Mouse (Mus musculus) midbrain, embryonic 10.5 days (tissue): ENCODE measurements at regions not wholly inside any gene's neighbourhood (a gene's known extent, or its start where the extent isn't known, plus 50 kb on each side); places are given as distances from the start of the nearest gene placed in this dataset.

Experiments
- DNase-seq: peaks from one replicate; pipeline ENCODE4 v3.0.0-alpha.2; 2017; ENCODE audit warnings: low spot score
- H3K27ac ChIP-seq: fragments of 300-500 bp; sonication (generic); replicated peaks from 2 replicates; pipeline ENCODE4 v1.5.1; 2016; ENCODE audit warnings: mild to moderate bottlenecking
- H3K27me3 ChIP-seq: fragments of 300-500 bp; sonication (generic); 2 replicates; pipeline ENCODE4 v1.6.1; 2016; ENCODE audit warnings: low read depth, mild to moderate bottlenecking; ENCODE audit not compliant: poor library complexity, severe bottlenecking
- H3K36me3 ChIP-seq: fragments of 300-500 bp; sonication (generic); 2 replicates; pipeline ENCODE4 v1.6.1; 2016; ENCODE audit warnings: mild to moderate bottlenecking, moderate library complexity
- H3K4me1 ChIP-seq: fragments of 300-500 bp; sonication (generic); 2 replicates; pipeline ENCODE4 v1.6.1; 2016
- H3K4me3 ChIP-seq: fragments of 300-500 bp; sonication (generic); 2 replicates; pipeline ENCODE4 v1.5.1; 2016; ENCODE audit warnings: mild to moderate bottlenecking, moderate library complexity
- H3K9me3 ChIP-seq: fragments of 300-500 bp; sonication (generic); replicated peaks from 2 replicates; pipeline ENCODE4 v1.6.1; 2016; ENCODE audit warnings: mild to moderate bottlenecking
- WGBS: fragments of 180-500 bp; shearing (Covaris S2); methylation state at CpG from one replicate; pipeline ENCODE4 v1.1.7; 2016; 5-methylcytosine and 5-hydroxymethylcytosine counted together

GRCm38 (mm10) chr15:36427334-36427733 is 580.2 kb downstream of the Zfp706 start:
- Histone ChIP-seq H3K4me1 (peaks cover 21% of the 10 kb centered on the region), H3K4me3 (no peak overlapping the region), H3K27me3 (no peaks in the 10 kb centered on the region), H3K36me3 (no peaks in the 10 kb centered on the region), H3K27ac (peak overlapping the region; percentile 53), H3K9me3 (no peaks in the 10 kb centered on the region)
- 59% methylated on average over 4 of the region's 4 CpGs for WGBS
- no peak for DNase-seq

DNA sequence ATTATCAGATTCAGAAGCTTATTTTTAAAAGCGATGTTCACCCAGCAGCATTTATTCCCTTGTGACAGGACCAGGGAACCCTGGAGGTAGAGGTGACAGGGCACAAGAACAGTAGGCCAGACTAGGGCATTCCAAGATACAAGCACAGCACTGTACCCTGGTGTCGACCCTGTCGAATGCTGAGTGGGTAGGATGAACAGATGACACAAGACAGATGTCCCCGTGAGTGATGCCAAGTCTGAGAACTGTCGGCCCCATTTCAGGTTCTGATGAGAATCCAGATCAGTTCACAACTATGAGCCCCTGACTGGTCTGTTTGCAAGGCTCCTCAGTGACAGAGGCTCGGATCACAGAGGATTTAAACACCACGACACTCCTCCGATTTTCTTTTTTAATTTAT is 581.7 kb downstream of the Zfp706 start:
- H3K27ac ChIP-seq: no peak overlapping the region
- WGBS: 89% methylated on average over 8 of the region's 8 CpGs
- peaks cover 21% of the 10 kb centered on the region for H3K4me1 ChIP-seq
- no peaks in the 10 kb centered on the region for H3K9me3 ChIP-seq
- no peaks in the 10 kb centered on the region for H3K27me3 ChIP-seq
- no peak overlapping the region for H3K4me3 ChIP-seq
- H3K36me3 ChIP-seq: no peaks in the 10 kb centered on the region
- no peak for DNase-seq

DNA sequence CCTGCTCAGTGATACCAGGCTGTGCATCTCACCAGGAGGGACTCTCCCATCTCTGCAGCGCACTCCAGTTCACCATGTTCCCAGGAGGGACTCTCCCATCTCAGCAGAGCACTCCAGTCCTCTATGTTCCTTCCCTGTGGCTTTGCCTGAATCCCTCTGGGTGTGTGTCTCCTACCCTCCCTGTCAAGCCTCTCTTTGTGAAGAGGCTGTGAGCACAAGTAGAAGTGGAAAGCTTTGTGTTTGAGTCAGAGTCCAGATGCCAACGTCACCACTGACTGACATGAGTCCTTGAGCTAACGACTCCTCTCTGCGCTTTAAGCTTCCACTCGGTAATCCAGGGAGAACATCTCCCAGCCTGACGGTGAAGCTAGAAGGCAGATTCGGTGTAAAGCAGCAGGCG is 583.5 kb downstream of the Zfp706 start:
- H3K27ac ChIP-seq: no peak overlapping the region
- H3K4me3 ChIP-seq: no peak overlapping the region
- WGBS: 93% methylated on average over 8 of the region's 8 CpGs
- H3K4me1 ChIP-seq: peaks cover 21% of the 10 kb centered on the region
- H3K36me3 ChIP-seq: no peaks in the 10 kb centered on the region
- no peaks in the 10 kb centered on the region for H3K27me3 ChIP-seq
- no peak for DNase-seq
- H3K9me3 ChIP-seq: no peaks in the 10 kb centered on the region

DNA sequence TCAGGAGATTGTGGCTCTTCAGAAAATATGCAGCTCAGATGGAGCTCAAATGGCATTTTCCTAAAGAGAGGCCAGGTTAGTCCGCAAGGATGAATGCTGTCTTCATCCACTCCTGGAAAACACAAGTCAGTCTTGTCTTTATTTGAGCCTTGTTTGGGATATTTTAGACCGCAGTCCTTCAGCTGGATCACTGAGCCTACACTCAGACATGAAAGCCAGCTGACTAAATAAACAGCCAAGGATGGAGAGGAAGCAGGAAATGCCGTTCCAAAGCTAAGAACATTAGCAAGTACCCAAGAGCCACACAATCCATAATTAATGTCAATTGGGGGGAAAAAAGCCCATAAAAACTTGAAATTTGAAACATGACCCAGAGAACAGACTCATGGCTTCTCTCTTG is 584.8 kb downstream of the Zfp706 start:
- Histone ChIP-seq H3K27me3 (no peaks in the 10 kb centered on the region), H3K4me3 (no peak overlapping the region), H3K36me3 (no peaks in the 10 kb centered on the region), H3K4me1 (peaks cover 13% of the 10 kb centered on the region), H3K27ac (no peak overlapping the region), H3K9me3 (no peaks in the 10 kb centered on the region)
- no peak for DNase-seq
- WGBS: 75% methylated on average over 3 of the region's 3 CpGs

DNA sequence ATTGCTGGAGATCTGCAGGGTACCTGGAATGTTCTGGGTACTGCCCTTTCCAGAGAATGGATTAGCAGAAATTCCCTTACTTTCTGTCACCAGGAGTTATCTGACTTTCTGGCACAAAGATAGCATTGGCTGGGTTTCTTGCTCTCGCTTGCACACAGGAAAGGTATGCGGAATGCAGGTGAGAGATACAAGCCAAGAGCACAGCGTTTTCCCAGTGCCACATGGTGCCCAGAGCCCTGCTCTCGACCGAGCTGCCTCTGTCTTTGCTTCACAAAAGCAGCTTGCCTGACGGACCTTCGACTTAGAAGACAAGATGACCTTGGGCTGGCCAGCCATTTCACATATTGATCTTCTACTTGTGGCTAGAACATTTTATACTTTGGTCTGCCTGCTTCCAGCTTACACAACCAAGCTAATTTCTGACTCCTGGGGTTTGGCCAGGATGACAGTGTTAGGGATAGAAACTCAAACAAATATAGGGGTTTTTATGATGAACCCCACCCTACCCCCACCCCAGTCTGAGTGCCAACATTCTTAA is 587.6 kb downstream of the Zfp706 start:
- Histone ChIP-seq H3K27ac (no peak overlapping the region), H3K9me3 (no peaks in the 10 kb centered on the region), H3K36me3 (no peaks in the 10 kb centered on the region), H3K4me1 (no peaks in the 10 kb centered on the region), H3K27me3 (no peaks in the 10 kb centered on the region), H3K4me3 (no peak overlapping the region)
- DNase-seq: no peak
- whole genome bisulfite sequencing: 88% methylated on average over 7 of the region's 7 CpGs

GRCm38 (mm10) chr15:36417426-36417825 is 590.1 kb downstream of the Zfp706 start:
- Histone ChIP-seq H3K36me3 (no peaks in the 10 kb centered on the region), H3K27ac (no peak overlapping the region), H3K27me3 (no peaks in the 10 kb centered on the region), H3K4me1 (no peaks in the 10 kb centered on the region), H3K4me3 (no peak overlapping the region), H3K9me3 (no peaks in the 10 kb centered on the region)
- WGBS: 81% methylated on average over 3 of the region's 3 CpGs
- no peak for DNase-seq

DNA sequence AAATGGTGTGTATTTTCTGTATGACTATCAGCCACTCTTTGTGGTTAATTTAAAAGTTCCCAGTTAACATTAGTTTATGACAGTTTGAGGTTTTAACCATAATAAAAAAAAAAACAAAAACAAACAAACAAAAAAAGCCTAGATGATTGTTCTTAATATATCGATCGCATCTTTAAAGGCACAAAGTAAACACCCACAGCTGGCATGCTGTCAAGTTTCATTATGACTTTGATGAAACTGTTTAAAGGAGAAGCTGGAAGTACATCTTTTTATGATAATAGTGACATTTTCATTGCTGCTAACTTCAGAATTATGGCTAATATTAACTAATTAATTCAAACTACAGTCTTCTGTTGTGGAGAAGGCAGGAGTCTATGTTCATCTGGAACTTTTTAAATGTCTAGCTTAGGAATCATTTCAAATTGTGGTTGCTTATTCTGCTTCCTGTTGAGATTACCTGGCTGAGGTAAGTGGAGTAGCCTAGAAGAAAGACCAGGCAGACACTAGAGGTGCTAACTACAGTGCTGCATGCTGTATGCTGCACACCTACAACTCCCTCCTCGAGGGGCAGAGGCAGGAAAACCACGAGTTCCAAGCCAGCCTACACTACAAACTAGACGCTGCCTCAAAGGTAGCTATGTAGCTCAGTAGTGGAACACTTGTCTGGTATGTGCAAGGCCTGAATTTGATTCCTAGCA is 591.9 kb downstream of the Zfp706 start:
- Histone ChIP-seq H3K9me3 (no peaks in the 10 kb centered on the region), H3K4me3 (no peak overlapping the region), H3K27ac (no peak overlapping the region), H3K36me3 (no peaks in the 10 kb centered on the region), H3K4me1 (no peaks in the 10 kb centered on the region), H3K27me3 (no peaks in the 10 kb centered on the region)
- DNase-seq: no peak
- 87% methylated on average over 5 of the region's 5 CpGs for WGBS

DNA sequence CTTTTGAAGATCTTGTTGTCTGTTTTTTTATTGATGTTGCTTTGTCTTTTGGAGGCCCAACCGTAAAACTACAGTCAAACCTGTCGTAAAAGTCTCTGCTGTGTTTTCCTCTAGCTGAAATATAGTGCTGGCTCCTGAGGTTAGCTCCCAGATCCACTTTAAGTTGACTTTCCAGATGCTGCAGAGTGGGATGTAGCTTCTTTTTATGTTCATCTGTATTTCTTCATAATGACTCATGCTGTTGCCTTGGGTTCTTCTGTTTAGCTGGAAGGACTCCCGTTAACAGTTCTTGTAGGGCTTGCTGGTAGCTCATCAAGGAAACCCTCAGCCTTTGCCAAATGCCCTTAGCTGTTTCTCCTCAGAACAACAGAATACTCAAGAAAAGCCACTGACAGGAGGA is 595.6 kb downstream of the Zfp706 start:
- Histone ChIP-seq H3K36me3 (no peaks in the 10 kb centered on the region), H3K4me3 (no peak overlapping the region), H3K27me3 (no peaks in the 10 kb centered on the region), H3K9me3 (no peaks in the 10 kb centered on the region), H3K4me1 (no peaks in the 10 kb centered on the region), H3K27ac (no peak overlapping the region)
- no peak for DNase-seq
- 92% methylated on average over 3 of the region's 3 CpGs for WGBS

- no peaks in the 10 kb centered on the region for H3K36me3 ChIP-seq
- WGBS: 72% methylated on average over 3 of the region's 3 CpGs
- DNase-seq: no peak
Measured at GRCm38 (mm10) chr15:36405446-36405845, 602.1 kb downstream of the Zfp706 start.

DNA sequence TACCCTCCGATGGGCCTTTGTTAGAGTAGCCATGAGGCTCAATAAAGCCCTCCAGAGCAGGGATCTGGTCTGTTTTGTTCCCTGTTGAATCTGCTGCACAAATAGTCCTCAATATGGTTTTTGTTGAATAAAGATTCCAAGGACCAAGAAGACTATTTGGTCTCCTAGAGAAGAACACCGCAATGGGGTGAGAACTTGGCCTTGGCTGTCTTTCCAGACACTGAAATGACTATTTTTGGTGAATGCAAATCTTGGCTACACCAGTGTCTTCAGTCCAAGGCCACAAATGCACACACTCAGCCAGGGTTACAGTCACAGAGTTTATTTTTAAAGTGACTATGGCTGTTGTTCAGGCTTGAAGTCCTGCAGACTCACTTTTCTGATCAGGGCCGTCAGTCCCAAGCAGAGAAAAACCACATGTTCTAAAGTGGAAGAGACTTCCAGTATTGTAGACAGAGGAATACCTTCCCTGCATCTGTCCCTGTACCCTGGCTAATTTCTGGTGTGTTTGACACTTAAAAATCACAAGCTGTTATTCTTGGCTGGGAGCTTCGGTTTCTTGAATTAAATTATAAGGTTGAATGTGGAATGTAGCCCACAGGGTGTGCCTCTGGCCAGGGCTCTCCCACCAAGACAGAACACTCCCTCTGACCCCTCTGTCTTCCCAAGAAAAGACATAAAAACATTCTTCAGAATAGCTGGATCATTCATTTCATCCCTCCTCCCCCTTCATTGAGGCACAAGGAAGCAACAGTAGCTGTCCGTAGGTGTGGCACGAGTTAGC is 604.0 kb downstream of the Zfp706 start:
- Histone ChIP-seq H3K27me3 (no peaks in the 10 kb centered on the region), H3K36me3 (no peaks in the 10 kb centered on the region), H3K4me3 (no peak overlapping the region), H3K9me3 (no peaks in the 10 kb centered on the region), H3K27ac (no peak overlapping the region), H3K4me1 (peaks cover 10% of the 10 kb centered on the region)
- no peak for DNase-seq
- WGBS: 88% methylated on average over 6 of the region's 6 CpGs

More at GRCm38 (mm10) chr15:36405446-36405845, 602.1 kb downstream of the Zfp706 start:
- Histone ChIP-seq H3K4me3 (no peak overlapping the region), H3K27me3 (no peaks in the 10 kb centered on the region), H3K27ac (no peak overlapping the region), H3K9me3 (no peaks in the 10 kb centered on the region), H3K4me1 (peaks cover 4% of the 10 kb centered on the region)

DNA sequence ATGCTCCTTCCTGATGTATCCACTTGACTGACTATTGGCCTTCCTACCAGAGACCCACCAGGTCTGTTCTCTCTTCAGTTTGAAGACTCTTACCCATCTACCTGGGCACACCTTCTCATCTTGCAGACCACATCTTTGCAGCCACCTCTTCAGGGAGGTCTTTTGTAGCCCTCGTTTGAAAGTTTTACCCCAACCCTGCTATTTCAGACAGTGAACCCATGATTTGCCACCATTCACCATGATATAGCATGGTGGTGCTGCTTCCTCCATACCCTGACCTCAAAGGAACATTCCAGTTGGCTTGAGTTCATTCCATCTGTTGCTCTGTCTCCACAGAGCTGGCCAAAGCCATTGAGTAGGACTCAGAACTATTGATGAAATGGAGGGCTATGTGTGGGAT is 605.5 kb downstream of the Zfp706 start:
- DNase-seq: no peak
- WGBS: 83% methylated on average over 1 of the region's 1 CpGs

GRCm38 (mm10) chr15:36400311-36400840 is 607.2 kb downstream of the Zfp706 start:
- DNase-seq: no peak
- Histone ChIP-seq H3K9me3 (no peaks in the 10 kb centered on the region), H3K36me3 (no peaks in the 10 kb centered on the region), H3K4me3 (no peak overlapping the region), H3K27ac (0 out of 2 replicates have a peak overlapping the region, but pooled peaks have one; percentile 23), H3K4me1 (peaks cover 10% of the 10 kb centered on the region), H3K27me3 (no peaks in the 10 kb centered on the region)
- 64% methylated on average over 9 of the region's 9 CpGs for WGBS

More for the DNA sequence above, 605.5 kb downstream of the Zfp706 start:
- Histone ChIP-seq H3K9me3 (no peaks in the 10 kb centered on the region), H3K4me1 (peaks cover 10% of the 10 kb centered on the region), H3K27me3 (no peaks in the 10 kb centered on the region), H3K4me3 (no peak overlapping the region), H3K27ac (no peak overlapping the region), H3K36me3 (no peaks in the 10 kb centered on the region)
